Mouse (Mus musculus) T-helper 1 cell (primary cell): ENCODE results near the gene Nprl2.

Experiments used
- in situ Hi-C: fragments of 300-600 bp; cut with MboI, MseI; formaldehyde crosslinking; loops from one replicate; pipeline ENCODE4 v1.15.1; 2025; ENCODE audit warnings: high pct_unique_total_duplicates

The Nprl2 gene

DNA sequence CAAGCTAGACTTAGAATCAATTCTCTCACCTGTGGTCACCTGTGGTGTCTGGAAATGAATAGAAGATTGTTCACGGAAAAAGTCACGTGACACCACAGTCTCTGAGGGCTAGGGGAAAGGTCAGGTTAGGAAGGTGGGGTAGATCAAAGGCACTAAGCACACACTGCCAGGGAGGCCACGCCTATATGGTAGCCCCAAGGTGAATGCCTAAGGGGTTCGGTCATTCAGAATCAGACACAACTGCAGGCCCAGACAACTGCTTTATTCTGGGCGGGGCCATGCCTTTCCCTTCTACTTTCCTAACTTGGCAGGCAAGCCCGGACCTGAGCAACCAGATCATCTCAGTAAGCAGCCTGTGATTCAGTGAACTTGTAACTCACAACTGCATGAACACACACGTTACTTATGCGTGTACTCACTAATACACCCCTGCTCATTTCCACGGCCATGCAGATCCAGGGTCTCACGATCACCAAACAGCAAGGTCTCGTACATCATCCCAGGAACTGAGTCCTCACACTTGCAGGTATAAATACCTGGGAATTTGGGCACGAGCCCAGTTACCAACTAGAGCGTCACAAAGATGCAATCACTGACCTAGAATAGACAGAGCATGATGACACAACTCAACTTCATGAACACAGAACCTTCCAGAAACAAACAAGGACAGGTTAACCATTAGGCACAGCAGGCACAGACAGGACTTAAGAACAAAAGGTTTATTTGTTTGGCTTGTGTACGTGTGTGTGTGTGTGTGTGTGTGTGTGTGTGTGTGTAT is 33.7 kb downstream of the Nprl2 start:
- in situ Hi-C loops: no loop called here

DNA sequence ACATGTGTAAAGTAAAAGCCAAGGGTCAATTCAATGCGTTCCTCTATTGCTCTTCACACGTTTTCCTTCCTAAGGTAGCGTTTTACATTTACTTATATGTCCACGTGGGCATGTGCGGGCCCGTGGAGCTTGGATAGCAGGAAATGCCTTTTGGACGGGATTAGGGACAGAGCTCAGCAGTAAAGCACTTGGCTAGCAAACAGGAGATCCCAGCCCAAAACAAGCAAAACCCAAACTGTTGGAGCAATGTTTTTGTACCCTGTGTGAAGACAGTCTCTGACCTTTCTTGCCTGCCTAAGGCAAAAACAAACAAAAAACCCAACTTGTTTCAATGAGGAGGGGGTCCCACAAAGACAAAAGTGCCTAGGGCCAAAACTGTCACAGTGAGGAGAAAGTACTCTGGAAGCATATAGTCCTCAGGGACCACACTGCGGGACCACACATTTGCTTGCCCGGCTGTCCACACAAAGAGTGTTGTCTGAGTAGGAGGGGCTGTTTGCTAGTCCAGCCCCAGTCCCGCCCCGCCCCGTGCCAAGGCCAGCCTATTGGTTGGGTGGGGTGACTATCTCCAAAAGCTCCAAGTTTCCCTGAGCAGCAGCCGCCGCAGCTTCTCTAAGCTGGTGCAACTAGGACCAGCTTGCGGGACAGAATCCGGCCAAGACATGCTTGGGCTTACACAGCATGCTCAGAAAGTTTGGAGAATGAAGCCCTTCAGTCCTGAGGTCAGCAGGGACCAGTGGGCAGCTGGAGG is 34.5 kb downstream of the Nprl2 start, which contains the start of gene Hyal1:
Hyal1 (plus strand) TSS at position 571 of the 751 bp plus-strand sequence.
- in situ Hi-C loops: no loop called here

DNA sequence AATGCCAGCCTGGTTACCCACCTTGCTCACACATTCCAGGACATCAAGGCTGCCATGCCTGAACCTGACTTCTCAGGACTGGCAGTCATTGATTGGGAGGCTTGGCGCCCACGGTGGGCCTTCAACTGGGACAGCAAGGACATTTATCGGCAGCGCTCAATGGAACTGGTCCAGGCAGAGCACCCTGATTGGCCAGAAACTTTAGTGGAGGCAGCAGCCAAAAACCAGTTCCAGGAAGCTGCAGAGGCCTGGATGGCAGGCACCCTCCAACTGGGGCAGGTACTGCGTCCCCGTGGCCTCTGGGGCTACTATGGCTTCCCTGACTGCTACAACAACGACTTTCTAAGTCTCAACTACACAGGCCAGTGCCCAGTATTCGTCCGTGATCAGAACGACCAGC is 35.8 kb downstream of the Nprl2 start:
- in situ Hi-C loops: no loop called here

DNA sequence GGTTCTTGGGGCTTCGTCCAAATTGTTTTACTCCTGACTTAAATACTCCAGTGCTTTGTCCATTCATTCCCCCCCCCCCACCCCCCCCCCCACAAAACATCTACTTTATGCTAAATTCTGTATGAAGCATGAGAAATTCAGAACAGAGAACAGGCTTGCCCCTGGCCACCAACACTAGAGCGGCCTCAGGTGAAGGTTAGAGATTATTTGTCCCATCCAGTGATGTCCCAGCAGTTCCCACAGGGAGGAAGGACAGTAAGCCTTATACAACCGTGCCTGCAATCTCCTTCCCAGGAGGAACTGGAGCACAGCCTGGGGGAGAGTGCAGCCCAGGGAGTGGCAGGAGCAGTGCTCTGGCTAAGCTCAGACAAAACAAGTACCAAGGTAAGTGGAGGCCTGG is 36.6 kb downstream of the Nprl2 start, which contains the start of gene Naa80:
Naa80 (plus strand) TSS at position 301 of the 400 bp plus-strand sequence.
- in situ Hi-C loops: no loop called here

DNA sequence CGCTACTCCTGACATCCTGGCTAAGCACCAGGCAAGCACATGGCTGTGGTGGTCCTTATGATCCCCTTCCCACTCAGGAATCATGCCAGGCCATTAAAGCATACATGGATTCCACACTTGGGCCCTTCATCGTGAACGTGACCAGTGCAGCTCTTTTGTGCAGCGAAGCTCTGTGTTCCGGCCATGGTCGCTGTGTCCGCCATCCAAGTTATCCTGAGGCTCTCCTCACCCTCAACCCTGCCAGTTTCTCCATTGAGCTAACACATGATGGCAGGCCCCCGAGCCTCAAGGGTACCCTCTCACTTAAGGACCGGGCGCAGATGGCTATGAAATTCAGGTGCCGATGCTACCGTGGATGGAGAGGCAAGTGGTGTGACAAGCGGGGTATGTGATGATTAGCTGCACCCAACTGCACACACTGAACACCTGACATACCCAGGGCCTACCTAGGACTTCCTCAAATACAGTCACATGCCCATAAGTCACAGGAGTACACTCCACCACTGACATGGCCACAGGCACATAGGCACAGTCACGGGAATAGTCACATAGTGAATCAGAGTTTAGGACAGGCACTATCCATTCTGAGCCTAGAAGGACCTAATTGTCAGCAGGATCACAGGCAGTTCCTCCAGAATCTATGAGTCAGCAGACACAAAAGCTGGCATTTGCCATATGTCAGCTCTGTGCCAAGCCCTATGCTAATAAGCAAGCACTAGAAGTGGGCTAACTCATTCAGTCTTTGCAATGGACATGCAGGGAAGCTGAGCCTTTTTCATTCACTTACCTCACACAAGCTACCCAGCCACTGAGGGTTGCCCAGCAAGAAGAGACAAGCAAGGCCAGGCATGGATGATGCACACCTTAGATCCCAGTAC is 37.2 kb downstream of the Nprl2 start:
- in situ Hi-C loops: no loop called here

DNA sequence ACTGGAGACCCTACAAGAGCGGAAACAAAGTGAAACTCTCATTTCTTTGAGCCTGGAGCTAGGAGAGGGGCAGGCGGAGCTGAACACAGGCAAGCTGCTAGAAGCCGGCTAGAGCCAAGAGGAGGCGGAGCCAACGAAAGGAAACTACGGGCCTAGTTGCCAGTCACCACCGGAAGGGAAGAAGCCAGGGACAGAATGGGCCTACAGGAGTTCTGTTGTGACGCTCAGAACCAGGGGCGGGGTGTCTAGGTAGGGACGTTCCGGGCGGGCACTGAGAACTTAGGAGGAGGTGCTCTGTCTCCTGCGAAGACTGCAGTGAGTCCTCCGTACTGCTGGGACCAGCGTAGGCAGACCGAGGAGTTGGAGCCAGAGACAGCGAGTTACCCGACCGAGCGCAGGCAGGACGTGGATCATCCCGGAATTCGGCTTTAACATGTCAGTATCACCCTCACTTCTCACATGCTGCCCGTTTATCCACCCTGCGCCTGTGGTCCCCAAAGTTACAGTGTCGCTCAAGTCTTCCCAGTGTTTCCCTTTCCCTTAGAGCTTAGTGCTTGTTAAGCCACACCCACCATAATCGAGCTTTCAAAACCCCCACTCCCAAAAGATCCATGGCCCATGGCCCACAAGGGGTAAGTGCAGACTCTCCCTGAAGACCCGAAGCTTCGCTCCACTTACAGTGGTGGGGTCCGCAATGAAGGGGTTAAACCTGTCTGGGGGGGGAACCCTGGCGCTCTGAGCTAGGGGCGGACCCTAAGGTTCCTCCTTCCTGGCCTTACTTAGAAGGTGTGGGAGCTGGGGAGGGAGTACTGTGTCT is 38.7 kb downstream of the Nprl2 start, which contains the start of gene Hyal3:
Hyal3 (plus strand) TSS at position 318 of the 817 bp plus-strand sequence.
- in situ Hi-C loops: no loop called here

DNA sequence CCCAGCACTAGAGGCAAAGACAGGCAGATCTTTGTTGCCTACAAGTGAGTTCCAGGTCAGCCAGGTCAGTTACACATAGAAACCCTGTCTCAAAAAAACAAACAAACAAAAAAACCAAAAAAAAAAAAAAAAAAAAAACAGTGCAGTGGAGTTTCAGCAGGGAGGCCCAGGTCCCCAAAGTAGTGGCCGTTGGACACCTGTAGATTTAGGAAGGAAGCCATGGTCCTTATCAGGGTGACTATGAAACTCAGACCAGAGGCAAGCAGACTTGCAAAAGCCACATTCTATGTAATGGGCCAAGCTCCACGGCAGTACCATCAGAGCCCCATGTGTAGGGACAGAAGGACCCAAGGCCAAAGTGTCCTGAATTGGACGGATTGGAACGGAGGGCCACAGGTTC is 39.6 kb downstream of the Nprl2 start:
- in situ Hi-C loops: no loop called here

DNA sequence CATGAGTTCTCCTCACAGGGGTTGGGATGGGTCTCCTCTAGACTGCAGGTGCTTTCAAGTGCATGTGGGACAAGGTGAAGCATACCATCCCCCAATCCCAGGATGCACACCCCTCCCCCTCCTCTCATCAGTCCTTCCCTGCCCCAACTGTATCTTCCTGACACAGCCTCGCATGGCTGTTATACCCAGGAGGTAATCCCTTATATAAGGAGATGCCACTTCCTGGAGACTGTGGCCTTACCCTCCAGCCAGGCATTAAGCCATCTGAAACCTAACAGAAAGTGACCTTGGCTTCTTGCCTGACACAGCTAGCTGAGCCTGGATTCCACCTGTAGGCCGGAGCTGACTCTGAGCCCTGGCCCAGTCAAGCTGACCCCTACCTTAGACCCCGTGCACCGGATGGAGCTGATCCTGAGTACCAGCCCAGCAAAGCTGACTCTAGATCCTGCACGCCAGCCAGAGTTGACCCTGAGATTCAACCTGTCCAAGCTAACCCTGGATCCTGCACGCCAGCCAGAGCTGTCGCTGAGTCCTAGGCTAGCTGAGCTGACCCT is 40.6 kb downstream of the Nprl2 start:
- in situ Hi-C loops: no loop called here

DNA sequence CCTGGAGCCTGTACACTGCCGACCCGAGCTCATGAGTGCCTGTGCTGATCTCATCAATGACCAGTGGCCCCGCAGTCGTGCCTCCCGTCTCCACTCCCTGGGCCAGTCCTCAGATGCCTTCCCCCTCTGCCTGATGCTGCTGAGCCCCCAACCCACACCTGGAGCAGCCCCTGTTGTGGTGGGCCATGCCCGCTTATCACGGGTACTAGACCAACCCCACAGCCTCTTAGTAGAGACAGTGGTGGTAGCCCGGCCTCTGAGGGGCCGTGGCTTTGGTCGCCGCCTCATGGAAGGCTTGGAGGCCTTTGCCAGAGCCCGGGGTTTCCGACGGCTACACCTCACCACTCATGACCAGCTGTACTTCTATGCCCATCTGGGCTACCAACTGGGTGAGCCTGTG is 41.1 kb downstream of the Nprl2 start:
- in situ Hi-C loops: no loop called here

DNA sequence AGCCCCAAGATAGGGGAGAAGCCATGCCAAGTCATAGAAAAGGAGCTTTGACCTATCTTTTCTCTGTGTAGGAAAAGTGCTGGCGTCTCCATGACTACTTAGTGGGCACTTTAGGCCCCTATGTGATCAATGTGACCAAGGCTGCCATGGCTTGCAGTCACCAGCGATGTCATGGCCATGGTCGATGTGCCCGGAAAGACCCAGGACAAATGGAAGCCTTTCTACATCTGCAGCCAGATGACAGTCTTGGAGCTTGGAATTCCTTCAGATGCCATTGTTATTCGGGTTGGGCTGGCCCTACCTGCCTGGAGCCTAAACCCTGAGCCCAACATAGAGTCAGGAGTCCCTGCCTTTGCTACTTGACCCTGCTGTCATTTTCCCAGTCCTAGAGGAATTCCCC is 44.5 kb downstream of the Nprl2 start:
- in situ Hi-C loops: no loop called here

DNA sequence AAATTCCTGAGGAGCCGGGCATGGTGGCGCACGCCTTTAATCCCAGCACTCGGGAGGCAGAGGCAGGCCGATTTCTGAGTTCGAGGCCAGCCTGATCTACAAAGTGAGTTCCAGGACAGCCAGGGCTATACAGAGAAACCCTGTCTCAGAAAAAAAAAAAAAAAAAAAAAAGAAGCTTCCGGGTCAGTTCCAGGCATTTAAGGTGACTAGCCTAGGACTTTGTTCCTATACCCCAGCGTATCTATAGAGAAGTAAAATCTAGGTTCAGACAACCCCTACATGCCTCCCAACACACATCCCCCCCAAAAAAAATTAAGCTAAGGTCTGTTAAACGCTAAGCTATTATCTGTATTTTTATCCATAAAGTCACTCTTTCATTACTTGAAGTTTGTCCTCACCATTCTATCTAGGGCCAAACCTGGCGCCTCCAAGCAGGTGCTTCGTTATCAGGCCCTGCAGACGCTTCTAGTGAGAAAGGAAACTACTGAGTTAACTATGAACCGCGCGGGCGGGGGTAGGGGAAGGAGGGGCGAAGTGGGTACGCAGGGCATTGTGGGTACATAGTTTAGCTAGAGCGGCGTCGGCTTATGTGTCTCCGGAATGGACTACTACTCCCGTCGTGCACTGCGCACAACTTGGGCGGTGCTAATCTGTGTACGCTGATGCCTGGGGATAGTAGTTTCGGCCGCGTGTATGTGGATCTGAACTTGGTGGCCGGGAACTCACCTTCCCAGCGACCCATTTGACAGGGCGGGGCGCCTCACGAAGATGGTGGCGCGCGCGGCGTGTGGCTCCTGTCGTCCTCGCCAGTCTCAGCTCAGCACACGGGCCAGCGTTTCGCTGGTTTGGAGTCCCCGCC is 45.2 kb downstream of the Nprl2 start, which contains the start of gene Ifrd2:
Ifrd2 (plus strand) TSS at position 669 of the 859 bp plus-strand sequence.
- in situ Hi-C loops: no loop called here

DNA sequence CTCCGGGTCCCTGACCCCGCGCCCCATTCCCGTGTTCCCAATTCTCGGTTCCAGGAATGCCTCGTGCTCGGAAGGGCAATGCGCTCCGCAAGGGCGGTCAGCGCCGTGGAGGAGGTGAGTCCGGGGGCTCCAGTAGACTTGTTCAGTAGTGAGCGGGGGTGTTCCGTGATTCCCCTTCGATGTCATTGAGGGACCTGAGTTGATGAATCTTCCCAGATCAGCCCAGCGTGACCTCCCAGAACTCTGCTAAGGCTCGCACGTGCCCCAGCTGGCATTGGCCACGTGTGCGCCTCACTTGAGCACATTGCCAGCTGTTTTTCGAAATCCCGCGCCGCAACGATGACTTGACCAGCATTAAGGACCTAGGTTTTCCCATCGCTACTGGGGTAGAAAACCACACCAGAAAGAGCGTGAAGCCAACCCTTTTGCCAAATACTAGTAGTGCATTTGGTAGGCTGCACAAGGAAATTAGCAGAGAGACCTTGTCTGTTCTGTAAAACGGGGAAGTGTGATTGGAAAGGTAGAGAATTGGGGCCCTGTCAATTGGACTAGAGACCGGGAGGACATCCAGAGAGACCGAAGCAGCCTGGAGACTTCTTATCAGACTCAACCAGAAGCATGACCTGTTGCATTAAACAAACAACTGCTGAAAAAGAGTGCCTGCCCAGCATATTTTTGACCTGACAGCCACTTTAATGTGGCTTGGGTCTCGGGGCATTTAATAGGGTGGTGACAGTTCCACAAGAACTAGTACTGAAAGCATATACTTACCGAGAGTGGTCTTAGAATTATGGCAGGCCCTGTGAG is 46.0 kb downstream of the Nprl2 start:
- in situ Hi-C loops: no loop called here

DNA sequence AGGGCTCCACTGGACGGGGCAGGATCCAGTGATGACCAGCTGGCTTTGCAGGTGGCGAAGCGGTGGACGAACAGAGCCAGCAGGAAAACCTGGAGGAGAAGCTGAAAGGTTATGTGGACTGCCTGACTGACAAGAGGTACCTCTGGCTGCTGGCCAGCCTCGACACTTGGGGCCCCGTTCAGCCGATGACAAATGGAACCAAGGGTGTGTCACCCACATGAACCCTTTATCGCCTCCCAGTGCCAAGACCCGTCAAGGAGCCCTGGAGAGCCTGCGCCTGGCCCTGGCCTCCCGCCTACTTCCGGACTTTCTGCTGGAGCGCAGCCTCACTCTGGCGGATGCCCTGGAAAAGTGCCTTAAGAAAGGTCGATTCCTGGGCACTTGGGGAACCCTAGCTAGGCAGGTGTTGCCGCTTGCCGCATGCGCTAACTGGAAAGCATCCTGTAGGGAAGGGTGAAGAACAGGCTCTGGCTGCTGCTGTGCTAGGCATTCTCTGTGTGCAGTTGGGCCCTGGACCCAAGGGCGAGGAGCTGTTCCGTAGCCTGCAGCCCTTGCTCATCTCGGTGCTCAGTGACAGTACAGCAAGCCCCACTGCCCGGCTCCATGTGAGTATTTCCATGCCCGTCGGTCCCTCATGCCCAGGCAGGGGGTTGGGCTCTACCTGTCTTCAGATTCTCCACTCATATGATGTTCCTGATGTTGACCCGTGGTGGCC is 48.2 kb downstream of the Nprl2 start:
- in situ Hi-C loops: no loop called here

DNA sequence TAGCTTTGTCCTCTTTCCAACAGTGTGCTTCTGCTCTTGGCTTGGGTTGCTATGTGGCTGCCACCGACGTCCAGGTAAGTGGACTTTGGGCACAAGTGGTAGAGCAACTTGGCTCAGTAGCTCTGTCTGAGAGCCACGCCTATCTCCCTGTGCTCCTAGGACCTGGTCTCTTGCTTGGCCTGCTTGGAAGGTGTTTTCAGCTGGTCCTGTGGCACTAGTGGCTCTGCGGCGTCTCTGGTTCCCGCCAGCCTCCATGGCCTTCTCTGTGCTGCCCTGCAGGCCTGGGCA is 48.7 kb downstream of the Nprl2 start:
- in situ Hi-C loops: no loop called here

DNA sequence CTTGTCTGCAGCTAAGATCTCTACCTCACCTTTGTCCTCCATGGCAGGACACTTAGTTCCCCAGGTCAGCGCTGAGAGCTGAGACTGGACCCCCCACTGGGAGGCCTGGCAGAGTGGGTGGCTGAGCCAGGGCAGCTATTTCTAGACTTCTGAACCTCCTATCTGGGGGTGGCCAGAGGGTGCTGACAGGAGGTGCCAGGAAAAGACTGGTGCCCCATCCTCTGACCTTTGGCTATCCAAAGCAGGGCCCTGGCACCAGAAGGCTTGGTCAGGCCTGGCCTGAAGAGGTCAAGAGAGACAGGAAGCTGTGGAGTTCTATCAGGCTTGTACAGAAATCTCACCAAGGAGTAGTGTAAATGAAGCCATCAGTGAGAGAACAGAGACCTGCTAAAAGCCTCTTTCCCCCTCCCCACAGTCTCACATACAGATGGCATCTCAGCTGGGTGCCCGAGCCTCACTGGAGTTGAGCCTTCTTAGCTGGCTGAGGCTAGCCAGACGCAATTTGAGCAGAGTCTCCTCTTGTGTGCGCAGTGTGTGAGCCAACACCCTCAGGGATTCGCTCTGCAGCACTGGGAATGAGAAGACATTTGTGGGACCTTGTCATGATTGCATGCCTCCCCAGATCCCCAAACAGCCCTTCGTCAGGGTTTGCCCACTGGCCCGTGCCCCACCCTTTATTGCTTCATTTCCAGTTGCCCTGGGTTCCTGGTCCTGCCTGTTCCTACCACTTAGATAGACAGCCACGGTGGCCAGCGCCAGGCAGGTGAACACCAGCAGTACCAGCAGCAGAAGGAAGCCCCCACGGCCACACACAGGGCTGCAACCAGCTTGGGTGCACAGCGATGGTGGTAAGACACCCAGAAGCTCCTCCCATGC is 51.3 kb downstream of the Nprl2 start:
- in situ Hi-C loops: no loop called here

DNA sequence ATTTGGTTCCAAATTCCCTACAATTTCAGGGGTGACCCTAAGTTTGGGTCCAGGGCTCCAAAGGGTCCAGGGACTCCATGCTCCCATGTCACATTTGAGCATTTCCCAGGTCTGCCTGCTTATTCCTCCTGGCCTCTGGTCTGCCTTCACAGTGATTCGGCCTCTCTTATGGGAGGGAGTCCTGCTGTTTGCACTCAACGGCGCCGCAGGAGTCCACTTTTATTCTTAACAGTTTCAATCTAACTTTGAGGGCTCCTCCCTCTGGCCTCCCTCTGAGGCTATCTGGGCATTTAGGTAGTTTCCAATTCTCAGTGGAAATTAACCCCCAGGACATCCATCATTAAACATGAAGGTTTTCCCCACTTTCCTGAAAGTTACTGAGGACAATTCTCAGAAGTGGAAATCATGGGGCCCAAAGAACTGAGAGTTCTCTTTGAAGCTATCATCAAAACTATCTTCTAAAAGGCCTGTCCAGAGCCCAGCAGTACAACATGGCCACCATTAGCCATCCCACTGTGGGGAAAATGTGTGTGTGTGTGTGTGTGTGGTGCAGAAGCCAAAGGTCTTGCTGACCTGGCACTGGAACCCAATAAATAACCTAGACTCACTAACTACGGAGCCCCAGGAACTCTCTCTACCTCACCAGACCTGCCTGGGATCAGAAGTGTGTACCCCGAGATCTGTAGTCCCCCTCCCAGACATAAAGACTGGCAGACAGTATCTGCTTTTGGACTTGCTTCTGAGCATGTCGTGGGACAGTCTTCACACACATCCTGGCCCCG is 52.4 kb downstream of the Nprl2 start:
- in situ Hi-C loops: no loop called here
